Mouse (Mus musculus): Measurements from ENCODE around the gene Cacna1d. TPM values are rescaled to one million over a fixed set of nuclear protein-coding genes. Genes with fewer than 3 reads are reported as not detected.
A peak's percentile ranks its signal among the peaks of the same experiment; 100 is the strongest.

Cacna1d gene
- total RNA-seq (2014; rRNA removed) = 36.5 and 44.3 TPM in 2 replicates
- 7.6 and 8.9 TPM in 2 replicates for polyA plus RNA-seq (2015; fragmentation: Nextera tagmentation; extraction: Ambion mirVana)

- TF ChIP-seq CTCF (IDR thresholded peaks at IDR 0.05) = no peak
- no peak for ATAC-seq (ENCODE audit: low FRiP score)
- H3K9ac ChIP-seq (replicated peaks; ENCODE audit: low read length, poor library complexity, severe bottlenecking) = no peak within 1 kb of the TSS
Measured at GRCm38 (mm10) chr14:30491342-30491741, at the start of gene Cacna1d. Cacna1d (minus strand) TSS chr14:30491455.

GRCm38 (mm10) chr14:30533780-30534450 lies 42.7 kb upstream of the Cacna1d start:
- Histone ChIP-seq H3K4me1 (ENCODE audit: insufficient read depth, low read length) (no peaks in the 10 kb centered on the region), H3K9ac (replicated peaks; ENCODE audit: low read length, poor library complexity, severe bottlenecking) (no peak overlapping the region), H3K9me3 (ENCODE audit: low read length) (no peaks in the 10 kb centered on the region), H3K27me3 (ENCODE audit: insufficient read depth, low read length) (no peaks in the 10 kb centered on the region), H3K36me3 (ENCODE audit: insufficient read depth, low read length) (0 out of 2 replicates have a peak, but pooled peaks cover 3% of the 10 kb centered on the region), H3K27ac (ENCODE audit: low read depth, low read length) (no peak overlapping the region), H3K4me3 (ENCODE audit: low read depth, low read length) (no peak overlapping the region), H3K4me2 (ENCODE audit: low read depth, low read length, poor library complexity, severe bottlenecking) (no peak overlapping the region)
- TF ChIP-seq CTCF (IDR thresholded peaks at IDR 0.05) = no peak
- ATAC-seq (ENCODE audit: low FRiP score) = no peak
- 84% methylated on average over 6 of the region's 6 CpGs for WGBS
- no peak for DNase-seq (ENCODE audit: low spot score)

More at GRCm38 (mm10) chr14:30491342-30491741, at the start of gene Cacna1d:
- Histone ChIP-seq H3K27ac (ENCODE audit: low read depth, low read length) (no peak within 1 kb of the TSS), H3K36me3 (ENCODE audit: insufficient read depth, low read length) (peaks cover 30% of the 10 kb centered on the region), H3K9me3 (ENCODE audit: low read length) (no peaks in the 10 kb centered on the region), H3K27me3 (ENCODE audit: insufficient read depth, low read length) (no peaks in the 10 kb centered on the region), H3K4me3 (ENCODE audit: low read depth, low read length) (no peak within 1 kb of the TSS), H3K4me2 (ENCODE audit: low read depth, low read length, poor library complexity, severe bottlenecking) (no peak within 1 kb of the TSS), H3K4me1 (ENCODE audit: insufficient read depth, low read length) (no peaks in the 10 kb centered on the region)
- DNase-seq (ENCODE audit: low spot score) = no peak
- WGBS = 90% methylated on average over 9 of the region's 9 CpGs

DNA sequence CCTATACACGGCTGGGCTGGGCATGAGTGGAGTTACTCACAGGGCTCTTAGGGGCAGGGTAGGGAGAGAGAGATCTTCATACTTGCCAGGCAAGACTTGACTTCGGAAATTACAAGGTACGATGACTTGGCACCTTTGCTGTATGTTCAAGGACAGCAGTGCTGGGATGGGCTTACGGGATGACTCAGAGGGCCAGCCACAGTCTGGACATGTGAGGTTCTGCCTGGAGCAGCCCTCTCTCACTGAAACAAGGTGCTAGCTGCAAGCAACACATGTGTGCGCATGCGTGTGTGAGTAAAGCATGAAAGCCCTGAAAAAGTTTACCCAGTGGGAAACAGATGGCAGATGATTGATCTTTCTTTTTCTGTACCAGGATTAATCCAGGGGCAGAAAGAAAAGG lies 40.6 kb upstream of the Cacna1d start:
- peaks cover 11% of the 10 kb centered on the region; the same call in 1 of the 2 replicates for H3K36me3 ChIP-seq (ENCODE audit: insufficient read depth, low read length)

DNA sequence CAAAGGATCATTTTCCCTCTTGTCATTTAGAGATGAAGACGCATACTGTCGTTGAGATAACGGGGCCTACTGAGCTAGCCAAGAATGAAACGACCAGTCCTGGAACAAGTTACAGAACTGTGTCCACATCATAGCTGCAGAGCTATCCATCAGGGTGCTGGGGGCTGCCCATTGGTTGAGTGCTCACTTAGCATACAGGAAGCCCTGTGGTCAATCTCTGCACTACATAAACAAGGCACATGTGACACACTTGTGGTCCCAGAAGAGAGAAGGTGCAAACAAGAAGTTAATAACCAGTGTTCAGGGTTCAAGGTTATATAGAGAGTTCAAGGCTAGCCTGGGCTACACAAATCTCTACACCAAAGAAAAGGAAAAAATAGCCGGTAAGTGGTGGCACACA lies 40.2 kb upstream of the Cacna1d start:
- no peaks in the 10 kb centered on the region for H3K4me1 ChIP-seq (ENCODE audit: insufficient read depth, low read length)
- peaks cover 11% of the 10 kb centered on the region; the same call in 1 of the 2 replicates for H3K36me3 ChIP-seq (ENCODE audit: insufficient read depth, low read length)
- no peak overlapping the region for H3K9ac ChIP-seq (replicated peaks; ENCODE audit: low read length, poor library complexity, severe bottlenecking)
- 66% methylated on average over 5 of the region's 5 CpGs for WGBS
- no peaks in the 10 kb centered on the region for H3K27me3 ChIP-seq (ENCODE audit: insufficient read depth, low read length)
- H3K27ac ChIP-seq (ENCODE audit: low read depth, low read length) = no peak overlapping the region
- no peaks in the 10 kb centered on the region for H3K9me3 ChIP-seq (ENCODE audit: low read length)
- no peak overlapping the region for H3K4me2 ChIP-seq (ENCODE audit: low read depth, low read length, poor library complexity, severe bottlenecking)
- no peak for ATAC-seq (ENCODE audit: low FRiP score)
- H3K4me3 ChIP-seq (ENCODE audit: low read depth, low read length) = no peak overlapping the region
- no peak for TF ChIP-seq CTCF (IDR thresholded peaks at IDR 0.05)
- DNase-seq (ENCODE audit: low spot score) = no peak

More for the DNA sequence above, 40.6 kb upstream of the Cacna1d start:
- Histone ChIP-seq H3K4me2 (ENCODE audit: low read depth, low read length, poor library complexity, severe bottlenecking) (no peak overlapping the region), H3K9ac (replicated peaks; ENCODE audit: low read length, poor library complexity, severe bottlenecking) (no peak overlapping the region), H3K27ac (ENCODE audit: low read depth, low read length) (no peak overlapping the region), H3K9me3 (ENCODE audit: low read length) (no peaks in the 10 kb centered on the region), H3K4me3 (ENCODE audit: low read depth, low read length) (no peak overlapping the region), H3K4me1 (ENCODE audit: insufficient read depth, low read length) (no peaks in the 10 kb centered on the region), H3K27me3 (ENCODE audit: insufficient read depth, low read length) (no peaks in the 10 kb centered on the region)
- DNase-seq (ENCODE audit: low spot score) = no peak
- WGBS = 94% methylated on average over 6 of the region's 6 CpGs
- ATAC-seq (ENCODE audit: low FRiP score) = no peak
- no peak for TF ChIP-seq CTCF (IDR thresholded peaks at IDR 0.05)

GRCm38 (mm10) chr14:30530726-30531269 lies 39.5 kb upstream of the Cacna1d start:
- no peak for TF ChIP-seq CTCF (IDR thresholded peaks at IDR 0.05)
- peak; percentile 26 for DNase-seq (ENCODE audit: low spot score)
- H3K9me3 ChIP-seq (ENCODE audit: low read length) = no peaks in the 10 kb centered on the region
- no peak overlapping the region for H3K4me2 ChIP-seq (ENCODE audit: low read depth, low read length, poor library complexity, severe bottlenecking)
- peaks cover 12% of the 10 kb centered on the region; the same call in 1 of the 2 replicates for H3K36me3 ChIP-seq (ENCODE audit: insufficient read depth, low read length)
- H3K4me3 ChIP-seq (ENCODE audit: low read depth, low read length) = no peak overlapping the region
- 49% methylated on average over 8 of the region's 8 CpGs for WGBS
- ATAC-seq (ENCODE audit: low FRiP score) = no peak
- no peak overlapping the region for H3K27ac ChIP-seq (ENCODE audit: low read depth, low read length)
- no peak overlapping the region for H3K9ac ChIP-seq (replicated peaks; ENCODE audit: low read length, poor library complexity, severe bottlenecking)
- H3K4me1 ChIP-seq (ENCODE audit: insufficient read depth, low read length) = no peaks in the 10 kb centered on the region
- no peaks in the 10 kb centered on the region for H3K27me3 ChIP-seq (ENCODE audit: insufficient read depth, low read length)

GRCm38 (mm10) chr14:30529454-30529853 lies 38.2 kb upstream of the Cacna1d start:
- DNase-seq (ENCODE audit: low spot score) (no peak), ATAC-seq (ENCODE audit: low FRiP score) (no peak)
- H3K4me1 ChIP-seq (ENCODE audit: insufficient read depth, low read length) = no peaks in the 10 kb centered on the region
- peaks cover 22% of the 10 kb centered on the region for H3K36me3 ChIP-seq (ENCODE audit: insufficient read depth, low read length)
- no peak overlapping the region for H3K27ac ChIP-seq (ENCODE audit: low read depth, low read length)
- no peak overlapping the region for H3K9ac ChIP-seq (replicated peaks; ENCODE audit: low read length, poor library complexity, severe bottlenecking)
- TF ChIP-seq CTCF (IDR thresholded peaks at IDR 0.05) = no peak
- H3K4me3 ChIP-seq (ENCODE audit: low read depth, low read length) = no peak overlapping the region
- H3K27me3 ChIP-seq (ENCODE audit: insufficient read depth, low read length) = no peaks in the 10 kb centered on the region
- no peaks in the 10 kb centered on the region for H3K9me3 ChIP-seq (ENCODE audit: low read length)
- H3K4me2 ChIP-seq (ENCODE audit: low read depth, low read length, poor library complexity, severe bottlenecking) = no peak overlapping the region
- WGBS = 94% methylated on average over 12 of the region's 12 CpGs

Data from midbrain, postnatal 0 days (tissue).